Mouse (Mus musculus) cerebellum, adult 2 months (tissue): ENCODE measurements around the gene Zfp444. TPM values are rescaled to one million over a fixed set of nuclear protein-coding genes. Genes with fewer than 3 reads are reported as not detected.
"Not testable (repeated sequence)": the region's sequence is repeated elsewhere in the genome, so short reads cannot be mapped to it uniquely, and the experiment has no call there.

ENCODE experiments used
- DNase-seq, 2 experiments: peaks; one replicate each; pipeline ENCODE4 v3.0.0; 2021
- H3K27ac ChIP-seq: fragments of 200-500 bp; 2 replicates; pipeline ENCODE4 v1.5.1; 2012; ENCODE audit warnings: low read length, control low read depth, inconsistent platforms; ENCODE audit not compliant: insufficient read depth
- H3K27me3 ChIP-seq: fragments of 200-500 bp; 2 replicates; pipeline ENCODE4 v1.6.1; 2012; ENCODE audit warnings: inconsistent platforms, mild to moderate bottlenecking, low read length, moderate library complexity; ENCODE audit not compliant: control insufficient read depth, insufficient read depth
- H3K4me1 ChIP-seq: fragments of 200-500 bp; 2 replicates; pipeline ENCODE4 v1.6.1; 2011; ENCODE audit warnings: low read length; ENCODE audit not compliant: control insufficient read depth, insufficient read depth
- H3K4me3 ChIP-seq: fragments of 200-500 bp; replicated peaks from 2 replicates; pipeline ENCODE3; 2011; ENCODE audit warnings: mild to moderate bottlenecking, low read depth, low read length, control low read depth; ENCODE audit not compliant: insufficient read depth
- CTCF ChIP-seq: fragments of 200-500 bp; IDR thresholded peaks from 2 replicates; pipeline ENCODE4 v1.5.1; 2011; ENCODE audit warnings: low read depth, mild to moderate bottlenecking, control low read depth, low read length, moderate library complexity, borderline replicate concordance; ENCODE audit not compliant: insufficient read depth
- POLR2A ChIP-seq: fragments of 200-500 bp; IDR thresholded peaks from 2 replicates; pipeline ENCODE4 v1.6.1; 2011; ENCODE audit warnings: low read length, control low read depth, borderline replicate concordance; ENCODE audit not compliant: insufficient read depth
- WGBS: fragments of 180-500 bp; shearing (Covaris S2); methylation state at CpG from one replicate; pipeline ENCODE4 v1.1.7; 2018; 5-methylcytosine and 5-hydroxymethylcytosine counted together
- polyA plus RNA-seq: library from polyadenylated mRNA; depleted of rRNA; stranded (reverse); fragments of >200 nt; gene quantifications from 2 replicates; pipeline ENCODE4 v1.2.3, GENCODE M21; 2012

Zfp444 gene
- polyA plus RNA-seq, 1 experiment: 52.0 TPM

DNA sequence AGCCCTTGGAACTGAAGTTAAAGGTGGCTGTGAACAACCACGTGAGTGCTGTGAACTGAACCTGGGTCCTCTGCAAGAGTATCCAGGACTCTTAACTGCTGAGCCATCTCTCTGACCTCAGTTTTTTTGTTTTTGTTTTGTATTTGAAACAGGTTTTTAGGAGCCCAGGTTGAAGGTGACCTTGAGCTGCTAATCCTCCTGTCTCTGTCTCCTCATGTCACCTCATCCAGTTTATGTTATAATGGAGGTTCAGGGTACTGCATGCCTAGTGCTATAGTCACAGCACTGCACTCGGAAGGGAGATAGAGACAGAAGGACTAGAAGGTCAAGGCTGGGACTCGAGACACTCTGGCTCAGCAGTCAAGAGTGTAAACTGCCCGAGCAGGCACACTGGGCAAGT, 9.9 kb upstream of the Zfp444 start:
- WGBS: 79% methylated on average over 4 of the region's 4 CpGs
- no peak overlapping the region for H3K27ac ChIP-seq
- TF ChIP-seq CTCF: no peak
- TF ChIP-seq POLR2A: no peak

DNA sequence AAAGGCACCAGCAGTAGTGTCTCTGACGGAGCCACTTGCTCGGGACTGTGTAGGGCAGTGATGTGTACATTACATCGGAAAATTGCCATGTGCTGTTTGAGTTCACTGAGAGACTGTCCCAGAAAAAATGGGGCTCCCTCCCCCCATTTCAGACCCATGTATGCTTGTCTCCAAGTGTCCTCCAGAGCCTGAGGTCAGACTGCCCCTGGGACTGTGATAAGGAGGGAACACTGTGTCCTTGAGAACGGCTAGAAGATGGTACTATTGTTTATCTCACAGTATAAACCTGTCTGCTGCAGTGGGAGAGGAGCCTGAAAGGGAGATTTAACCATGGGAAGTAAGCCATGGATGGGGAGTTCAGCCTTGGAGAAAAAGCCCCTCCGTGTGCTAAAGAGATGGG, 7.4 kb upstream of the Zfp444 start:
- Histone ChIP-seq H3K4me3 (no peak overlapping the region), H3K27ac (no peak overlapping the region), H3K27me3 (no peaks in the 10 kb centered on the region), H3K4me1 (no peaks in the 10 kb centered on the region)
- no peak for DNase-seq
- TF ChIP-seq CTCF (no peak), POLR2A (no peak)
- 69% methylated on average over 5 of the region's 5 CpGs for WGBS

More for the DNA sequence above, 9.9 kb upstream of the Zfp444 start:
- Histone ChIP-seq H3K4me3 (no peak overlapping the region), H3K27me3 (no peaks in the 10 kb centered on the region), H3K4me1 (peaks cover under 1% of the 10 kb centered on the region; the same call in 1 of the 2 replicates)
- DNase-seq: no peak

DNA sequence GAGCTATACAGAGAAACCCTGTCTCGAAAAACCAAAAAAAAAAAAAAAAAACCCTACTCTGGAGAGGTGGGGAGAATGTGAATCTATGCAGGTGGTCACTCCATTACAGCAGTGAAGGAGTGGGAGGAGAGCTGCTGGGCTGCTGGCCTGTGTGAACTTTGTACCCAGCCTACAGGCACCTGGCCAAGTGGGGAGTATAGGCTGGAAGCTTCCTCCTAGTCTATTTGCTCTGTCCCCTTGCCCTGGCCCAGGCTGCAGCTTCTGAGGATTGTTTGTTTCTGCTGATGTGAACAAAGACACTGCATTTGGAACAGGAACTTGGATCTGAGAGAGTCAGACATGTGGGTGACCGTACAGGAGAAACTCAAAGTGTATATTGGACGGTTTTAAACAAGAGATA, 2.6 kb upstream of the Zfp444 start:
- DNase-seq: no peak
- Histone ChIP-seq H3K27me3 (no peaks in the 10 kb centered on the region), H3K27ac (no peak overlapping the region), H3K4me3 (no peak overlapping the region), H3K4me1 (peaks cover 4% of the 10 kb centered on the region; the same call in 1 of the 2 replicates)
- WGBS: 63% methylated on average over 3 of the region's 3 CpGs
- TF ChIP-seq POLR2A: no peak
- no peak for TF ChIP-seq CTCF

DNA sequence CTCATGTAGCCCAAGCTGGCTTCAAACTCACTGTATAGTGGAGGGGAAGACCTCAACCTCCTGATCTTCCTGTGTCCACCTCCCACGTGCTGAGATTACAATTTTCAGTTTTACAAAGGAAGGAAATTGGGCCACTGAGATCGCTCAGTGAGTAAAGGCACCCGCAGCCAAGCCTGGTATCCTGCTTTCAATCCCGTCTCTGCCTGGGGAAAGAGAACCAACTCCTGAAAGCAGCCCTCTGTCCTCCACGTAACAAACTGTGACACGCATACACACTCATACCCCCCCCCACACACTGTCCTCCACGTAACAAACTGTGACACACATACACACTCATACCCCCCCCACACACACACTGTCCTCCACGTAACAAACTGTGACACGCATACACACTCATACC, 1.6 kb upstream of the Zfp444 start:
- H3K27ac ChIP-seq: no peak overlapping the region
- H3K4me3 ChIP-seq: no peak overlapping the region
- no peaks in the 10 kb centered on the region for H3K27me3 ChIP-seq
- peaks cover 4% of the 10 kb centered on the region; the same call in 1 of the 2 replicates for H3K4me1 ChIP-seq
- no peak for DNase-seq
- TF ChIP-seq POLR2A: no peak
- no peak for TF ChIP-seq CTCF
- WGBS: 86% methylated on average over 9 of the region's 9 CpGs

DNA sequence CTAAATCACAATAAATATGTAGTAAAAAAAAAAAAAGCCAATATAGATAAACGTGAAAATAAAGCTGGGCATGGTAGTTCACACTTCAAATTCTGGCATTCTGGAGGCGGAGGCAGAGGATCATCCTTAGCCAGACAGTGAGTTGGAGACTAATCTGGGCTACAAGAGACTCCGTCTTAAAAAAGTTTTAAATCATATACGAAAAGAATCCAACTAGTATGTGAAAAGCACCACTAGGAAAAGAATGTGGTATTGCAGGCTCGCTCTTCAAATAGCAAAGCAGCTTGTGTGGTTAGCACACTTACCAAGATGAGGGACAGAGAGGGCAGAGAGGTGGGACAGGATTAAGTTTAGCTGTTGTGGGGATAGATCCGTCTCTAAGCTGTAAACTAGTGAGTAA, 1.2 kb upstream of the Zfp444 start:
- no peak for DNase-seq
- Histone ChIP-seq H3K4me3 (no peak overlapping the region), H3K27ac (no peak overlapping the region), H3K27me3 (no peaks in the 10 kb centered on the region), H3K4me1 (peaks cover 4% of the 10 kb centered on the region; the same call in 1 of the 2 replicates)
- 53% methylated on average over 6 of the region's 6 CpGs for WGBS
- TF ChIP-seq POLR2A (no peak), CTCF (no peak)

DNA sequence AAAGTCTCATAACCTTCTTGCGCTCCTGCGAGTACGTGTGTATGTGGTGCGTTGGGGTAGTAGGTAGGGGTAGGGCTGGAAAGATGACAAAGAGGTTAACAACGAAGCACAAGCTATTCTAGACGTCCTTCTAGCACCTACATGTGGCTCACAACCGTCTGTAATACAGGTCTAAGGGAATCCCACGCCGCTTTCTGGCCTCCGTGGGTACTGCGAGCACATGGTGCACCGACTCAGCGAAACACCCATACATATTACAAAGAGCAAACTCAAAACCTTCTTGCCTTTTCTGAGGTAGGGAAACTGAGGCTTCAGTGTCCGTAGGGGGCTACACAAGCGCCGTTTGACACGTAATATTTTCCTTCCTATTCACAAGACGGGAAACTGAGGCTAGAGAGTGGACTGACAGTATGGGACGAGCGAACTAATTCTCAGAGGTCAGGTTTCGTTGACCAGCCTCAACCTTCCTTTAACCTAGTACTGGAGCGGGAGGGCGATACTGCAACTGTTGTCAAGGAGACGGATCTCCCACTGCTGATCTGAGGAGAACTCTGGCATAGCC, 501 bp upstream of the Zfp444 start:
- Histone ChIP-seq H3K27me3 (no peaks in the 10 kb centered on the region), H3K4me1 (peaks cover 4% of the 10 kb centered on the region; the same call in 1 of the 2 replicates), H3K4me3 (peak overlapping the region; percentile 92), H3K27ac (peak overlapping the region; percentile 80)
- under 1% methylated on average over 24 of the region's 24 CpGs for WGBS
- TF ChIP-seq CTCF: peak; percentile 56
- TF ChIP-seq POLR2A: no peak
- DNase-seq: peak; percentile 67 to 68

DNA sequence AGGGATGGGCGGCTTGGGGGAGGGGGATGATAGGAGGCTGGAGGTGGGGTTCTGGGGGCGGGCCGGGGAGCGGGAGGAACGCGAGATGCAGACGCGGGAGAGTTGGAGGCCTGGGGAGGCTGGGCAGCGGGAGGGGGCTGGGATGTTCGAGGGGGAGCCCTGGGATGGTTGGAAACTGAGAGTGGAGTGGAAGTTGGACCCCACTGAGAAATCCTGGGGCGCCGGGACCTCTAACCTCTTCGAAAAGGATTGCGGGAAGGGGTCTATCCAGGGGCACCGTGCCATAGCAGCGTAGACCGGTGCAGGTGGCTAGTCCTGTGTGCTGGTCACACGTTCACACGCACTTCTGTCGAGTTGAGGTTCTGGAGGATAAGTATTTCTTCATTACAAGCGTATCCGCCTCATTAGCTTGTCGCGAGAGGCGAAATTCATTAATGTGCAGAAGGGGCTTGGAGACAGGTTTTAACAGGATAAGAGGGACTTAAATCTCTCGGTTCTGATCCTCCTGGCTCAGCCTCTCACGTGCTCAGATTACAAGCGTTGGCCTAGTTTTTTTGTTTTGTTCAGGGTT, 733 bp downstream of the Zfp444 start:
- no peak for TF ChIP-seq CTCF
- TF ChIP-seq POLR2A: no peak
- no peaks in the 10 kb centered on the region for H3K27me3 ChIP-seq
- peak overlapping the region; percentile 92 for H3K4me3 ChIP-seq
- peaks cover 4% of the 10 kb centered on the region; the same call in 1 of the 2 replicates for H3K4me1 ChIP-seq
- peak in 1 of 2 experiments; percentile 59 for DNase-seq
- under 1% methylated on average over 27 of the region's 28 CpGs for WGBS
- peak overlapping the region; percentile 23 for H3K27ac ChIP-seq

DNA sequence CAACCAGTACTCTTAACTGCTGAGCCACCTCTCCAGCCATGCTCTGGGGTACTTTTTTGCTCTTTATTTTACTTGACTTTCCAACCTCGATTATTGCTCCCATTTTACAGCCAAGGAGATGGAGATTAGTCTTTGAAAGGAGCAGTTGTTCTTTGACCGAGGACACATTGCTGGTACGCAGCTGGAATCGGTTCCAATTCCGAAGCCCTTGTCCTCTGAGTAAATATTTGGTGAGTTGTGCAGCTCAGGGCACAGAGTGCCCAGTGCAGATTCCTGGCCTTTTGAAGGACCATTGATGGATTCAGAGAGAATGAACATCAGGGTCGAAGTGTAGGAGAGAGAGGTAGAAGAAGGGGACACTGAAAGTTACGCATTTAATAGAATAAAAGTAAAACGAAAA, 1.8 kb downstream of the Zfp444 start:
- Histone ChIP-seq H3K4me1 (peaks cover 7% of the 10 kb centered on the region), H3K27me3 (no peaks in the 10 kb centered on the region), H3K27ac (no peak overlapping the region), H3K4me3 (no peak overlapping the region)
- TF ChIP-seq POLR2A (no peak), CTCF (no peak)
- no peak for DNase-seq
- 89% methylated on average over 8 of the region's 8 CpGs for WGBS

DNA sequence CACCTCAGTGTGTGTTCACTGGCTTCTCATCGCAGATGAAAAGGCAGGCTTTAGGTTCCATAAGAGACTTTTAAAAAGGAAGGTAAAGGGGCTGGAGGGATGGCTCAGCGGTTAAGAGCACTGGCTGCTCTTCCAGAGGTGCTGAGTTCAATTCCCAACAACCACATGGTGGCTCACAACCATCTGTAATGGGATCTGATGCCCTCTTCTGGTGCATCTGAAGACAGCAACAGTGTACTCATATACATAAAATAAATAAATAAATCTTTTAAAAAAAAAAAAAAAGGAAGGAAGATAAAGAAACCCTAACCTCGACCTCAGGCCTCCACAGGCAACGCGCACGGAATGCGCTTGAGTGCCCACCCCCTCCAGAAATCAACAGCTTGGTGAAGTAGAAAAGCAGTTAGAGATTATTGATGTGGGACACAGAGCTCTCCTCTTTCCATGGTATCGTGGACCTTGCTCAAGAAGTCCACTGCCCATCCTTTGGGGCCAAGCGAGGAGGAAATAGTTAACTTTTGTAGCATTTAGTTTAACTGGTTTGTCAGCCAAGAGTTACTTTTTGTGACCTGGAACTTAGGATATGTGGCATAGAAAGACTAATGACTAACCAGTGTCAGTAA, 2.5 kb downstream of the Zfp444 start:
- not testable (repeated sequence) for H3K27ac ChIP-seq, H3K27me3 ChIP-seq
- WGBS: 87% methylated on average over 9 of the region's 9 CpGs
- Histone ChIP-seq H3K4me3 (peak overlapping the region; percentile 6), H3K4me1 (peaks cover 11% of the 10 kb centered on the region)
- DNase-seq: peak in 1 of 2 experiments; percentile 27
